Mouse (Mus musculus): ENCODE measurements around the gene Spata25.
A peak's percentile ranks its signal among the peaks of the same experiment; 100 is the strongest.
"Not testable (repeated sequence)": the region's sequence is repeated elsewhere in the genome, so short reads cannot be mapped to it uniquely, and the experiment has no call there.

Gene Spata25

DNA sequence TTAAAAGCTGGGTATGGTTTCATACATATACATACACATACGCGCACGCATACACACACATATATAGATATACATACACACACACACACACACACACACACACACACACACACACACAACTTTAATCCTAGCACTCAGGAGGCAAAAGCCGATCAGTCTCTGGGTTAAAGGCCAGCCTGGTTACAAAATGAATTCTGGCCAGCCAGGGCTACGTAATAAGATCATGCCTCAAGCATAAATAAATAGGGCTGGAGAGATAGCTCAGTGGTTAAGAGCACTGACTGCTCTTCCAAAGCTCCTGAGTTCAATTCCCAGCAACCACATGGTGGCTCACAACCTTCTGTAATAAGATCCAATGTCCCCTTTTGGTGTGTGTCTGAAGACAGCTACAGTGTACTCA is 27.2 kb upstream of the Spata25 start:
- not testable (repeated sequence) for DNase-seq (ENCODE audit: low spot score in 2 of 2)

DNA sequence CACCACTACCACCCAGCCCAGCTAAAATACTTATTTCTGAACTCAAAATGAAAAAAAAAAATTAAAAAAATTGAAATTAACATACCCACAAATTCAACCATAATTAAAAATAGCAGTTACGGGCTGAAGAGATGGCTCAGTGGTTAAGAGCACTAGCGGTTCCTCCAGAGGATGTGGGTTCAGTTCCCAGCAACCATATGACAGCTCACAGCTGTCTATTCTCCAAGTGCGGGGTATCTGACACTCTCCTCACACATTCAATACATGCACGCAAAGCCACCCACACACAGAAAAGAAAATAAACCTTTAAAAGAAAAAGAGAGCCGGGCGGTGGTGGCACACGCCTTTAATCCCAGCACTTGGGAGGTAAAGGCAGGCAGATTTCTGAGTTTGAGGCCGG is 21.7 kb upstream of the Spata25 start:
- DNase-seq (ENCODE audit: low spot score in 2 of 2), result no peak

DNA sequence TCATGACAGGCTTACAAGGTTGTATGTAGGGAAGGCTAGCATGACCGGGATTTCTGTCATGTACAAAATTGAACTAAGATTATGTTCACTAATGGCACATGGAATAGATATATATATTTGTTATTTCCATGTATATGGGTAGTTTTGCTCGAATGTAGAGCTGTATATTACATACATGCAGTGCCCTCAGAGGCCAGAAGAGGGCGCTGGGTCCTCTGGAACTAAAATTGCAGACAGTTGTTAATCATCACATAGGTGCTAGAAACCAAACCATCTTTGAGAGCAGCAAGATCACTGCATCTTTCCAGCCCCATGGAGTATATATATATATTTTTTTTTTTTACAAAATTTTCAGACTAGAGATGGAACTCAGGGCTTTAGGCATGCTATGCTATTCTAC is 17.4 kb upstream of the Spata25 start:
- DNase-seq (ENCODE audit: low spot score in 2 of 2), result no peak

DNA sequence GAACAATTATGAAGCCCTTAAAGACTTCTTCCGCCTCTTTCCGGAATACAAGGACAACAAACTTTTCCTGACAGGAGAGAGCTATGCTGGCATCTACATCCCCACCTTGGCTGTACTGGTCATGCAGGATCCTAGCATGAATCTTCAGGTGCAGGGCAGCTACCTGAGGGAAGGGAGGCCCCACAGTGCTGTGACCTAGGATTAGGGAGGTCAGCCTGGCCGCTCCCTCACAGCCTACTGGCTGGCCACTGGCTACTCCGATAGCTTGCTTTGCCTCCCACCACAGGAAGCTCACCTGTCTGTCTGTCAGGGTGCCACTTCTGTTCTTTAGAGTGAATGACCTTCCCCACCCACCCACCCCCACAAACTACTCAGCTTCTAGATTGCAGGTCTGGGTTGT is 6.8 kb upstream of the Spata25 start:
- DNase-seq (ENCODE audit: low spot score in 2 of 2), result no peak

GRCm38 (mm10) chr2:164834531-164834930 is 6.2 kb upstream of the Spata25 start:
- DNase-seq (ENCODE audit: low spot score in 2 of 2), result no peak

DNA sequence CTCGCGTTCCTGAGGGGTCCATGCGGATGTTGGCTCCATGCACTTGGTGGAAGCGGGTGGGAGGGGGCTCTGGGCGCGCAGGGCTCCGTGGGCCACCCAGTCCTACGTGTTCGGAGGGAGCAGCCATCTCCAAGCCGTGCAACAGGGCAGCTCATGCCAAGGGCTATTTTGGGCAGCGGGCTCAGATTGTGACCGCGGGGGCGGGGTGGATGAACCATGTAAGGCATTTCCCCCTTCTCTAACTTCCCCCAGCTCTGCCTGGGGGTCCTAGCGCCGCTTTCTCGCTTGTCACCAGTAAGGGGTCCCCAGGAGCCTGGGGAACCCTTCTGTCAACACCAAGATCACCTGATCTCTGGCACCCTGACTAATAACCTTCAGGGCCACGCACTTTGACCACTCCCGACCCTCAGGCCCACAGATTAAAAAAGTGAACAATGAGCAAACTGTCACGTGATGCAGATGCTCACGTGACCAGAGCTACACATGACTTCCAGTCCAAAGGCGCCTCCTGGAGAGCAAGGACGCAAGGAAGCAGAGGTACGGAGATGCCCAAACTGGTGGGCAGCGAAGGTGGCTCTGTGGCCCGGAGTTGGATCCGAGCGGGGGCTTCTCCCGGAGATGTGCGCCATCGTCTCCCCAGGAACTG is 5.1 kb upstream of the Spata25 start, which contains the start of gene Neurl2:
TSS of gene Neurl2 (minus strand) at position 143 of the 646 bp plus-strand sequence.
- peak; percentile 88 to 89 for DNase-seq (ENCODE audit: low spot score in 2 of 2)

DNA sequence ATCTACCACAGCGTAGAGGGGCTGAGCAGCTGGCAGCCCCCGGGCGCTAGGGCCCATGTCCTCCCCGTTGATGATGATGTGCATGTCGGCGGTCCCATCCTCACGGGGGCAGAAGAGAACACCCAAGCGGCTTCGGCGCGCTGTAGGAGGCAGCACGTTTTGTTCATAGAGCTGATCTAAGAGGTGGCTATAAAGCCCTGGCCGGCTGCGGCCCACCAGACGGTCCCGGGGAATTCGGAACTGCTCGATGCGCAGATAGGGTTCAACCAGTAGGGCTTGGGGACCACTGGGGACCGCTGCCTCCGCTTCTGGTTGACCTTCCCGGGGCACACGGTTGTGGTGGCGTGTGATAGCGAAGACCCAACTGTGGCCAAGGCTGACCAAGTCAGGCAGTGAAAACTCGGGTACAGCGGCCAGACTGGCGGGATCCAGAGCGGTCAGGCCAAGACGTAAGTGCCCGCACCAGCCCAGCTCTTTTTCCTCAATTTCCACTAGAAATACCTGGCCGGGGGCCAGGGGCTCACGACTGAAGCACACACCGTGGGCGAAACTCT is 4.5 kb upstream of the Spata25 start, which contains the start of gene Ctsa:
TSS of gene Ctsa (plus strand) at position 126 of the 554 bp plus-strand sequence.
- DNase-seq (ENCODE audit: low spot score in 2 of 2), result peak; percentile 71 to 78

DNA sequence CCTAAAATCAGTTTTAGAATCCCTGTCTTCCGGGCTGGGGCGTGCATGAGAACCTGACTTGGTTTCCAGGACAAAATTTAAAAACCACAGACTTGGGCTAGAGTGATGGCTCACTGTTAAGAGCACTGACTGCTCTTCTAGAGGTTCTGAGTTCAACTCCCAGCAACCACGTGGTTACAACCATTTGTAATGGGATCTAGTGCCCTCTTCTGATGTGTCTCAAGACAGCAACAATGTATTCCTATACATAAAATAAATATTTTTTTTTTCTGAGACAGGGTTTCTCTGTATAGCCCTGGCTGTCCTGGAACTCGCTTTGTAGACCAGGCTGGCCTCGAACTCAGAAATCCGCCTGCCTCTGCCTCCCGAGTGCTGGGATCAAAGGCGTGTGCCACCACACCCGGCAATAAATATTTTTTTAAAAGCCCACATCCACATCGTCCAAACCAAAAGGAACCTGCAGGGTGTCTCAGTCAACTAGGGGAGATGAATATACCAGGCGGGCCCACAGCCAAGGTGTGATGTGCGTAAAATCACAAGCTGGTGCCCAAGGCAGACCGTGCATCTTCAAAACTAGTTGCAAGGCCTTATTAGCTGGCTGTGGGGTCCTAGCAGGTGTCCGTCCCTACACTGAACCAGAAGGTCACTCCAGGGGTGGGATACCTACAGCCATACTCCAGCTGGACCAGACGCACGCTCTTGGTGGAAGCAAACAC is 3.9 kb upstream of the Spata25 start:
- no peak for DNase-seq (ENCODE audit: low spot score in 2 of 2)

DNA sequence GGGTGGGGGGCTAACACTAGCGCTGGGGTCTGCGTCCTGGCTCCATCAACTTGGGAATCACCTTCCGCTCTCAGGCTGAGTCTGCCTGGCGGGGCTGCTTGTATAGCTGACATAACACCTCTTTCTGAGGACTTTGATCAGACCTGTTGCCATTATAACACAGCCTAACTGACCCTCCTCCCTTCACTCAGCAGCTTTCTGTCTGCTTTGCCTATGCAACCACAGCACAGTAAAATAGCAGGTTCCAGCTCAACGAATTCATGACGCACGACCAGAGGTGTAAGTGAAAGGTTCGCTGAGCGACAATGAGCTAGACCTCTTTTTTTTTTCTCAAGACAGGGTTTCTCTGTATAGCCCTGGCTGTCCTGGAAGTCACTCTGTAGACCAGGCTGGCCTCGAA is 2.7 kb upstream of the Spata25 start:
- DNase-seq (ENCODE audit: low spot score in 2 of 2), result no peak

DNA sequence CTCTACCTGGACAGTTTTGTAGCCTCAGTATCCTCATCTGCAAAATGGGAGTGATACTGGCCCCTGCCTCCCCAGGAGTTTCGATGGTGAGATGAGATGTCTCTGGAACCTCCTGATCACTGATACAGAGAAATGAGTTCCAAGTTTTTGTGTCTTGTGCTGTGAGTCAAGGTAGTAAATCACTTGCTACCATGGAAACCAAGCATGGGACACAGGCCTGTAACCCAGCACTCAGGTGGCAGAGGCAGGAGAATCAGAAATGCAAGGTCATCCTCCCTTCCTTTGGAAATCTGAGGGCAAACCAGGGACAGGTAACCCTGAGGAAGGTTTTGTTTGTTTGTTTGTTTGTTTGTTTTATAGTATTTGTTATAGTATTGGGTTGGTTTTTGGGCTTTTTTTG is 753 bp upstream of the Spata25 start:
- no peak for DNase-seq (ENCODE audit: low spot score in 2 of 2)

DNA sequence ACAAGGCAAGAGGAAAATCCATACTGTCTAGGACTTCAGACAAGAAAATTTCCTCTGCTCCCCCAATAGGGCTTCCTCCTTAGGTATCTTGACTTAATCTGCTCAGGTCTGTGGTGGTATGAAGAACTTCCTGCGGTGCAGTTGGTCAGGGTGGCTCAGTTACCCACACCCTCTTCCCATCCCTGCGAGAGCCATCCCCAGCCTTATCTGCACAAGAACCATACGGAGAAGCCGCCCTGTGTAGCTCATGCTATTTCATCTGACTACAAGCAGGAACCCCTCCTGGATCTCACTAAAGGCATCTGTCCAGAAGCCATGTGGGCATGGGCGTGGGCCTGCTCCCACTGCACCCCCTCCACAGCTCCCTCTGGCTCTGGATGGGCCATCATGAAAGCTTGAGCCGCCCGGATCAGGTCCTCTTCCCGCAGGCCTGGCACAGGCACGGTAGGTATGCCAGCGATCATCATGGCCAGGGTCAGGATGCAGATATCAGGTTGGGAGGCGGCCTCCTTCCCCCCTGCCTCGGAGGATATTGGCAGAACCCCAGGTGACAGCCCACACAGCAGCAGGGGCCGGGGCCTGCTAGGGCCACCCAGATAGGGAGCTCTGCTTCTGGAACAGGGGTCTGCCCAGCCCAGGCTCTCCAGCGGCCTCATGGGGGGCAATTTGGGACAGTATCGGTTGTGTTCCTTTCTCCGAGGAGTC is 1.0 kb downstream of the Spata25 start:
- no peak for DNase-seq (ENCODE audit: low spot score in 2 of 2)

GRCm38 (mm10) chr2:164825521-164825920 is 2.8 kb downstream of the Spata25 start:
- DNase-seq (ENCODE audit: low spot score in 2 of 2), result no peak

- no peak for DNase-seq (ENCODE audit: low spot score in 2 of 2)
Measured at GRCm38 (mm10) chr2:164823969-164824368, 4.4 kb downstream of the Spata25 start.

DNA sequence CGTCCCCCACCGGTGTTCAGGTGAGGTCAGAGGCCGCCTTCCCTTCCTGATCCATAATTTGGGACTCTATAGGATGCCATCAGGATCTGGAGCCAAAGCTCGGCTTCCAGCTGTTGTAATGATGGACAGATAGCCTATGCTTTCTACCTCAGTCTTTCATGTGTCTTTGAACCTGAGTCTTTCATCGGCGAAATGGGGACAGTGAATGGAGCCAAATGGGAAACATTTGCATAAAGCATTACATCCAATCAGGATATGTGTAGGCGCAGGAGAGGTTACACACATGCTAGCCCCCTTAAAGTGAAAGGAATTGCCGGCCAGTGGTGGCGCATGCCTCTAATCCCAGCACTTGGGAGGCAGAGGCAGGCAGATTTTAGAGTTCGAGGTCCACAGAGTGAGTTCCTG is 5.2 kb downstream of the Spata25 start:
- DNase-seq (ENCODE audit: low spot score in 2 of 2), result no peak

GRCm38 (mm10) chr2:164822636-164823165 is 5.6 kb downstream of the Spata25 start, which contains the start of gene Zswim1:
Gene Zswim1, plus strand, starts transcription at chr2:164822686.
- DNase-seq (ENCODE audit: low spot score in 2 of 2), result peak; percentile 99 to 100

DNA sequence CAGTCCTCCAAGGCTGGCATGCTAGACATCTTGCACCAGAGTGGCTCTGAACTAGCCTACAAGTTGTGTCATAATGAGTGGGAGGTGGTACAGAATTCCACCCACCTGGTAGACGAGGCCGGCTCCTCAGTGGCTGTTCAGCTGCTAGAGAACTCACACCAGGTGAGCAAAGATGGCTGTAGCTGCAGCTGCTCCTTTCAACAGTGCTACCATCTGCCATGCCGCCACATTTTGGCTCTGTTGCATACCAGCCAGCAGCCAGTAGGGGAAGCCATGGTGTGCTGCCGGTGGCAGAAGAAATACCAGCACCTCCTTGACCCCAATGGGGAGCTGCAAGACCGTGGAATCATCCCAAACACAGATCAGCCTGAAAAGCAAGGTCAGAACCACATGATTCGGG is 7.3 kb downstream of the Spata25 start:
- DNase-seq (ENCODE audit: low spot score in 2 of 2), result no peak

- no peak for DNase-seq (ENCODE audit: low spot score in 2 of 2)
Measured at GRCm38 (mm10) chr2:164817703-164818102, 10.6 kb downstream of the Spata25 start.

DNA sequence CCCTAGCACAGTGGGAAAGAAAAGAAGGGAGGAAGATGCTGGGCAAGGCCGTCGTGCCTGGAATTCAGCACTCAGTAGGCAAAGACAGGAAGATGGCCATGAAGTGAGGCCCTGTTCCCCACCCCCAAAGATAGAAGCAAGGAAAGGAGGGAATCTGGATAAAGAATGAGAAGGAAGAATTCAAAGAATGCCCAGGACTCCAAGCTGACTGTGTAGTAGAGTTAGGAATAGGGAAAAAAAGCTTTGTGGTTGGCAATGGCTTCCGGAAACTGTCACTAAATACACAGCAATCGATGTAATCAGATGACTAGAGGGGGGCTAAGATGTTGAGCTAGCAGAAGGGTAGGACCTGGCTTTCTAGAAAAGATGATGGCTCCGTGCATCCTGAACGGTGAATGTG is 11.1 kb downstream of the Spata25 start:
- no peak for DNase-seq (ENCODE audit: low spot score in 2 of 2)

DNA sequence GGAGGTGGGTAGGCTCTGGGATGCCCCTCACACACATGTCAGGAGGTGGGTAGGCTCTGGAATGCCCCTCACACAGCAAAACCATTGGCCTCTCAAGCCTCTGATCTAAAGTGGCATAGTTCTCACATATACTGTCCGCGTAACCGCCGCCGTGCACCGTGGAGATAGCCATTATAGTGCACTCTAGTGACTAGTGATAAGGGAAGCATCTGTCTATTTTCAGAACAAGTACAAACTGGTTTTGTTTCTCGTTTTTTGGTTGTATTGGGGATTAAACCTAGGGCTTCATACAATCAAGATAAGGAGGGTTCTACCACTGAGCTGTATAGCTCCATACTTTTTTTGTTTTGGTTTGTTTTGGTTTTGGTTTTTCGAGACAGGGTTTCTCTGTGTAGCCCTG is 12.5 kb downstream of the Spata25 start:
- DNase-seq (ENCODE audit: low spot score in 2 of 2), result no peak

- no peak for DNase-seq (ENCODE audit: low spot score in 2 of 2)
Measured at GRCm38 (mm10) chr2:164815348-164815747, 13.0 kb downstream of the Spata25 start.

DNA sequence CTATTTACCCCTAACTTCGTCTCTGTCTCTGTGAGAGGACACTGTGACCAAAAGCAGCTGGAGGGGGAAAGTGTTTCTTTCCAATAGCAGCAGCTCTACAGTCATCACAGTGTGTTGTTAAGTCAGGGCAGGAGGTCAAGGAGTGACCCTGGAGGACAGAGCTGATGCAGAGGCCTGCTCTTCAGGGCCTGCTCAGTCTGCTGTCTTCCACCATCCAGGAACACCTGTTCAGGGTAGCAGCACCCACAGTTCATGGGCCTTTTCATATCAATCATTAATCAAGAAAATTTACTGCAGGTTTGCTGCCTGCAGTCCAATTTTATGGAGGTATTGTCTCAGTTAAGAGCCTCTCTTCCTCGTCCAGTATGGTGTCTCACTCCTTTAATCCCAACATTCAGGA is 14.8 kb downstream of the Spata25 start:
- DNase-seq (ENCODE audit: low spot score in 2 of 2), result no peak

- no peak for DNase-seq (ENCODE audit: low spot score in 2 of 2)
Measured at GRCm38 (mm10) chr2:164806614-164807013, 21.7 kb downstream of the Spata25 start.

Measured in frontal cortex, postnatal 10 days (tissue).